Mouse (Mus musculus): ENCODE data around the gene Anxa7. TPM values are rescaled to one million over a fixed set of nuclear protein-coding genes. Genes with fewer than 3 reads are reported as not detected.
A peak's percentile ranks its signal among the peaks of the same experiment; 100 is the strongest.

Anxa7 gene
- total and polyA plus RNA-seq, 3 experiments, result 44.8 to 70.3 TPM; not detected in 1

DNA sequence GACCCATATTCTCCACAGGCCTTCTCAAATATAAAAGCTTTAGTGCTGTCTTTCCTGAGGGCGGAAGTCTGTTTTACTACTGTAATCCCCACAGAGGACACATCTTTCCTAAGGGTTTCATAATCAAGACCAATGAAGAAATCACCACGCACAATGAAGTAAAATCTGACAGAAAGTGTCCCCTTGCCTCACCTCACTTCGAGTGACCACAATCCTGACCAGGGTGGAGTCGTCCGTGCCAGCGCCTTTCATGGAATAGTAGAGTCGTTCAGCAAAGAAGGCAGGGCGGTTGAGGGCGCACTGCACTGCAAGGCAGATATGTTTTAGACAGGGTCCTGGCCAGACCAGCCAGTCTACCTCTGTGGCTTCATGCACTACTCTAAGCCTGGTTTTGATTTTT is 21.6 kb downstream of the Anxa7 start:
- no peaks in the 10 kb centered on the region for H3K27me3 ChIP-seq (ENCODE audit: control insufficient read depth in 1 of 2, insufficient read depth in 2 of 2, low read length in 2 of 2)
- H3K9ac ChIP-seq (ENCODE audit: control insufficient read depth, low read depth, low read length, poor library complexity, severe bottlenecking), result no peak overlapping the region
- H3K79me2 ChIP-seq (ENCODE audit: control insufficient read depth, insufficient read depth, low read length, poor library complexity), result no peaks in the 10 kb centered on the region; the same call in 1 of the 2 replicates
- no peak overlapping the region for H3K27ac ChIP-seq (ENCODE audit: control insufficient read depth, low read depth, low read length)
- no peak for DNase-seq (ENCODE audit: low read depth, low spot score)
- no peak for TF ChIP-seq USF1 (IDR thresholded peaks at IDR 0.05; ENCODE audit: low read depth, low read length)
- no peak for TF ChIP-seq ZC3H11A (IDR thresholded peaks at IDR 0.05; ENCODE audit: low read depth, low read length)
- no peak for TF ChIP-seq NELFE (IDR thresholded peaks at IDR 0.05; ENCODE audit: low read depth, low read length)
- H3K36me3 ChIP-seq (ENCODE audit: control insufficient read depth in 1 of 2, insufficient read depth in 2 of 2, low read length in 2 of 2), result peaks cover 0 to 17% of the 10 kb centered on the region in 2 experiments; a peak in 2 of 4 replicates
- H3K4me1 ChIP-seq (ENCODE audit: control insufficient read depth in 1 of 2, insufficient read depth in 2 of 2, low read length in 2 of 2), result no peaks in the 10 kb centered on the region
- no peak overlapping the region for H3K4me3 ChIP-seq (ENCODE audit: control insufficient read depth in 1 of 2, insufficient read depth in 1 of 2, low read depth in 2 of 2, low read length in 2 of 2)
- H3K9me3 ChIP-seq (replicated peaks; ENCODE audit: insufficient read depth, low read length), result no peaks in the 10 kb centered on the region

DNA sequence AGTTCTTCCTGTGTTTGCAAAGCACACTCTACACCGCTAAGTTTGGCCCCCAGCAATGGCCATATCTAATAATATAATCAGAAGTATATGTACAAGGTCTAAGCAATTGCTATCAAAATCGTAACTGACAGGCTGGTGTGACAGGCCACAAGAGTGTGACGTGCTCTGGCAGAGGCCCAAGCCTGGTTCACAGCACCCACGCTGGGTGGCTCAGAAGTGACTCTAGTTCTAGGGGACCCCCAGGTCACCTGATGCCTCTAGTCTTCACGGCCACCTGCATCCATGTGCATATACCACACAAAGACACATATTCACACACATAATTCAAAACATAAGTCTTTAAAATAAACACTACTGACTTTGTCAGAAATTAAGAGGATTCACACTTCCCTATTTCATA is 27.0 kb downstream of the Anxa7 start:
- no peak overlapping the region for H3K9ac ChIP-seq (ENCODE audit: control insufficient read depth, low read depth, low read length, poor library complexity, severe bottlenecking)
- peaks cover 0 to 5% of the 10 kb centered on the region in 2 experiments; a peak in 3 of 4 replicates for H3K36me3 ChIP-seq (ENCODE audit: control insufficient read depth in 1 of 2, insufficient read depth in 2 of 2, low read length in 2 of 2)
- no peaks in the 10 kb centered on the region for H3K9me3 ChIP-seq (replicated peaks; ENCODE audit: insufficient read depth, low read length)
- H3K79me2 ChIP-seq (ENCODE audit: control insufficient read depth, insufficient read depth, low read length, poor library complexity), result no peaks in the 10 kb centered on the region
- H3K27me3 ChIP-seq (ENCODE audit: control insufficient read depth in 1 of 2, insufficient read depth in 2 of 2, low read length in 2 of 2), result no peaks in the 10 kb centered on the region
- H3K4me3 ChIP-seq (ENCODE audit: control insufficient read depth in 1 of 2, insufficient read depth in 1 of 2, low read depth in 2 of 2, low read length in 2 of 2), result no peak overlapping the region
- no peak for TF ChIP-seq CHD2 (IDR thresholded peaks at IDR 0.05; ENCODE audit: low read length)
- no peak overlapping the region for H3K27ac ChIP-seq (ENCODE audit: control insufficient read depth, low read depth, low read length)
- peak; percentile 28 for DNase-seq (ENCODE audit: low read depth, low spot score)
- peaks cover 0 to 6% of the 10 kb centered on the region in 2 experiments; a peak in 2 of 4 replicates for H3K4me1 ChIP-seq (ENCODE audit: control insufficient read depth in 1 of 2, insufficient read depth in 2 of 2, low read length in 2 of 2)

- DNase-seq (ENCODE audit: low read depth, low spot score), result peak; percentile 85
- no peak for TF ChIP-seq JUND (IDR thresholded peaks at IDR 0.05; ENCODE audit: low read depth, low read length)
- no peak for TF ChIP-seq ZNF384 (IDR thresholded peaks at IDR 0.05; ENCODE audit: low read depth, low read length)
- no peak for TF ChIP-seq GATA1 (IDR thresholded peaks at IDR 0.05; ENCODE audit: low read depth, low read length)
- no peak for TF ChIP-seq CTCF (IDR thresholded peaks at IDR 0.05 in 2 of 3, conservative IDR thresholded peaks at IDR 0.05 in 1 of 3; ENCODE audit: control insufficient read depth in 1 of 3, insufficient read depth in 1 of 3, low read depth in 2 of 3, low read length in 3 of 3, poor library complexity in 1 of 3, severe bottlenecking in 1 of 3)
- TF ChIP-seq EP300 (IDR thresholded peaks at IDR 0.05; ENCODE audit: low read depth in 1 of 2, low read length in 2 of 2), result no peak
- peak; percentile 49; the same call in 1 of the 2 replicates for TF ChIP-seq HCFC1 (IDR thresholded peaks at IDR 0.05; ENCODE audit: low read depth, low read length)
- TF ChIP-seq CHD2 (IDR thresholded peaks at IDR 0.05; ENCODE audit: low read length), result peak; percentile 90
- TF ChIP-seq NELFE (IDR thresholded peaks at IDR 0.05; ENCODE audit: low read depth, low read length), result no peak
- TF ChIP-seq MEF2A (IDR thresholded peaks at IDR 0.05; ENCODE audit: extremely low read depth, insufficient replicate concordance, low read depth, low read length, poor library complexity, severe bottlenecking), result no peak
- peak; percentile 85 for TF ChIP-seq SIN3A (IDR thresholded peaks at IDR 0.05; ENCODE audit: low read length)
- no peak for TF ChIP-seq ETS1 (IDR thresholded peaks at IDR 0.05; ENCODE audit: low read depth, low read length)
- no peak for TF ChIP-seq RCOR1 (IDR thresholded peaks at IDR 0.05; ENCODE audit: low read depth, low read length)
- TF ChIP-seq MYB (IDR thresholded peaks at IDR 0.05; ENCODE audit: low read depth, low read length), result no peak
- TF ChIP-seq USF1 (IDR thresholded peaks at IDR 0.05; ENCODE audit: low read depth, low read length), result no peak
- TF ChIP-seq SMC3 (IDR thresholded peaks at IDR 0.05; ENCODE audit: low read depth, low read length), result no peak
- no peak for TF ChIP-seq MYC (IDR thresholded peaks at IDR 0.05; ENCODE audit: low read depth, low read length)
- TF ChIP-seq POLR2A (IDR thresholded peaks at IDR 0.05; ENCODE audit: control insufficient read depth in 1 of 2, insufficient read depth in 1 of 2, low read depth in 1 of 2, low read length in 2 of 2, poor library complexity in 1 of 2), result no peak
- TF ChIP-seq MXI1 (IDR thresholded peaks at IDR 0.05; ENCODE audit: low read depth, low read length), result peak; percentile 51
- no peak for TF ChIP-seq E2F4 (IDR thresholded peaks at IDR 0.05; ENCODE audit: borderline replicate concordance, low read depth, low read length)
- TF ChIP-seq TBP (IDR thresholded peaks at IDR 0.05; ENCODE audit: low read depth, low read length), result no peak
- no peak for TF ChIP-seq TCF12 (IDR thresholded peaks at IDR 0.05; ENCODE audit: low read depth, low read length)
- no peak for TF ChIP-seq UBTF (IDR thresholded peaks at IDR 0.05; ENCODE audit: borderline replicate concordance, insufficient read depth, low read depth, low read length)
- TF ChIP-seq MAX (IDR thresholded peaks at IDR 0.05; ENCODE audit: low read length), result no peak
- TF ChIP-seq ELF1 (IDR thresholded peaks at IDR 0.05; ENCODE audit: low read depth, low read length), result no peak; the same call in 1 of the 2 replicates
- peaks cover 0 to 6% of the 10 kb centered on the region in 2 experiments; a peak in 2 of 4 replicates for H3K4me1 ChIP-seq (ENCODE audit: control insufficient read depth in 1 of 2, insufficient read depth in 2 of 2, low read length in 2 of 2)
- peak within 1 kb of the TSS; percentile 45 to 48 for H3K4me3 ChIP-seq (ENCODE audit: control insufficient read depth in 1 of 2, insufficient read depth in 1 of 2, low read depth in 2 of 2, low read length in 2 of 2)
- no peaks in the 10 kb centered on the region for H3K9me3 ChIP-seq (replicated peaks; ENCODE audit: insufficient read depth, low read length)
- peak within 1 kb of the TSS; percentile 24; the same call in 1 of the 2 replicates for H3K9ac ChIP-seq (ENCODE audit: control insufficient read depth, low read depth, low read length, poor library complexity, severe bottlenecking)
- no peaks in the 10 kb centered on the region for H3K79me2 ChIP-seq (ENCODE audit: control insufficient read depth, insufficient read depth, low read length, poor library complexity)
- H3K27me3 ChIP-seq (ENCODE audit: control insufficient read depth in 1 of 2, insufficient read depth in 2 of 2, low read length in 2 of 2), result no peaks in the 10 kb centered on the region
- H3K27ac ChIP-seq (ENCODE audit: control insufficient read depth, low read depth, low read length), result no peak within 1 kb of the TSS
- peaks cover 0 to 5% of the 10 kb centered on the region in 2 experiments; a peak in 2 of 4 replicates for H3K36me3 ChIP-seq (ENCODE audit: control insufficient read depth in 1 of 2, insufficient read depth in 2 of 2, low read length in 2 of 2)
Measured at GRCm38 (mm10) chr14:20451765-20452331, 28.1 kb downstream of the Anxa7 start, which contains the start of gene Cfap70. TSS of gene Cfap70 (minus strand) at chr14:20452226.
